Mouse (Mus musculus): ENCODE measurements at regions not wholly inside any gene's neighbourhood (a gene's known extent, or its start where the extent isn't known, plus 50 kb on each side); places are given as distances from the start of the nearest gene placed in this dataset.

GRCm38 (mm10) chrX:99299110-99299509 lies 163.2 kb downstream of the Efnb1 start:
- TF ChIP-seq POLR2A (IDR thresholded peaks at IDR 0.05; ENCODE audit: low read depth, low read length) (no peak), CTCF (IDR thresholded peaks at IDR 0.05; ENCODE audit: borderline replicate concordance, insufficient read depth, low read length) (no peak)
- no peak overlapping the region for H3K27ac ChIP-seq (ENCODE audit: insufficient read depth, low read length)
- H3K4me1 ChIP-seq (ENCODE audit: control insufficient read depth, insufficient read depth, low read length), result no peaks in the 10 kb centered on the region
- no peak overlapping the region for H3K4me3 ChIP-seq (ENCODE audit: insufficient read depth, low read length)

- no peaks in the 10 kb centered on the region; the same call in 1 of the 2 replicates for H3K4me1 ChIP-seq (ENCODE audit: control insufficient read depth, insufficient read depth, low read length)
- H3K27ac ChIP-seq (ENCODE audit: insufficient read depth, low read length), result 0 out of 2 replicates have a peak overlapping the region, but pooled peaks have one; percentile 24
- TF ChIP-seq CTCF (IDR thresholded peaks at IDR 0.05; ENCODE audit: borderline replicate concordance, insufficient read depth, low read length), result no peak
- TF ChIP-seq POLR2A (IDR thresholded peaks at IDR 0.05; ENCODE audit: low read depth, low read length), result no peak
- H3K4me3 ChIP-seq (ENCODE audit: insufficient read depth, low read length), result no peak overlapping the region
These were observed 158.8 kb downstream of the Efnb1 start for GRCm38 (mm10) chrX:99294726-99295125.

GRCm38 (mm10) chrX:99293967-99294366 lies 158.0 kb downstream of the Efnb1 start:
- TF ChIP-seq CTCF (IDR thresholded peaks at IDR 0.05; ENCODE audit: borderline replicate concordance, insufficient read depth, low read length) (no peak), POLR2A (IDR thresholded peaks at IDR 0.05; ENCODE audit: low read depth, low read length) (no peak)
- no peak overlapping the region for H3K27ac ChIP-seq (ENCODE audit: insufficient read depth, low read length)
- no peaks in the 10 kb centered on the region; the same call in 1 of the 2 replicates for H3K4me1 ChIP-seq (ENCODE audit: control insufficient read depth, insufficient read depth, low read length)
- no peak overlapping the region for H3K4me3 ChIP-seq (ENCODE audit: insufficient read depth, low read length)

GRCm38 (mm10) chrX:99292758-99293157 lies 156.8 kb downstream of the Efnb1 start:
- TF ChIP-seq POLR2A (IDR thresholded peaks at IDR 0.05; ENCODE audit: low read depth, low read length) (no peak), CTCF (IDR thresholded peaks at IDR 0.05; ENCODE audit: borderline replicate concordance, insufficient read depth, low read length) (no peak)
- no peaks in the 10 kb centered on the region; the same call in 1 of the 2 replicates for H3K4me1 ChIP-seq (ENCODE audit: control insufficient read depth, insufficient read depth, low read length)
- no peak overlapping the region for H3K27ac ChIP-seq (ENCODE audit: insufficient read depth, low read length)
- no peak overlapping the region for H3K4me3 ChIP-seq (ENCODE audit: insufficient read depth, low read length)

GRCm38 (mm10) chrX:99291965-99292364 lies 156.0 kb downstream of the Efnb1 start:
- Histone ChIP-seq H3K4me1 (ENCODE audit: control insufficient read depth, insufficient read depth, low read length) (no peaks in the 10 kb centered on the region; the same call in 1 of the 2 replicates), H3K27ac (ENCODE audit: insufficient read depth, low read length) (peak overlapping the region; percentile 19), H3K4me3 (ENCODE audit: insufficient read depth, low read length) (no peak overlapping the region)
- TF ChIP-seq CTCF (IDR thresholded peaks at IDR 0.05; ENCODE audit: borderline replicate concordance, insufficient read depth, low read length) (no peak), POLR2A (IDR thresholded peaks at IDR 0.05; ENCODE audit: low read depth, low read length) (no peak)

- TF ChIP-seq CTCF (IDR thresholded peaks at IDR 0.05; ENCODE audit: borderline replicate concordance, insufficient read depth, low read length) (no peak), POLR2A (IDR thresholded peaks at IDR 0.05; ENCODE audit: low read depth, low read length) (no peak)
- Histone ChIP-seq H3K27ac (ENCODE audit: insufficient read depth, low read length) (peak overlapping the region; percentile 19; the same call in 1 of the 2 replicates), H3K4me3 (ENCODE audit: insufficient read depth, low read length) (no peak overlapping the region), H3K4me1 (ENCODE audit: control insufficient read depth, insufficient read depth, low read length) (no peaks in the 10 kb centered on the region; the same call in 1 of the 2 replicates)
These were observed 155.6 kb downstream of the Efnb1 start for GRCm38 (mm10) chrX:99291423-99291963.

- Histone ChIP-seq H3K4me3 (ENCODE audit: insufficient read depth, low read length) (no peak overlapping the region), H3K27ac (ENCODE audit: insufficient read depth, low read length) (no peak overlapping the region), H3K4me1 (ENCODE audit: control insufficient read depth, insufficient read depth, low read length) (peaks cover 5% of the 10 kb centered on the region; the same call in 1 of the 2 replicates)
- no peak for TF ChIP-seq POLR2A (IDR thresholded peaks at IDR 0.05; ENCODE audit: low read depth, low read length)
- no peak for TF ChIP-seq CTCF (IDR thresholded peaks at IDR 0.05; ENCODE audit: borderline replicate concordance, insufficient read depth, low read length)
These were observed 152.1 kb downstream of the Efnb1 start for GRCm38 (mm10) chrX:99287988-99288387.

GRCm38 (mm10) chrX:99286876-99287275 lies 150.9 kb downstream of the Efnb1 start:
- no peak overlapping the region for H3K27ac ChIP-seq (ENCODE audit: insufficient read depth, low read length)
- H3K4me3 ChIP-seq (ENCODE audit: insufficient read depth, low read length), result no peak overlapping the region
- TF ChIP-seq CTCF (IDR thresholded peaks at IDR 0.05; ENCODE audit: borderline replicate concordance, insufficient read depth, low read length) (no peak), POLR2A (IDR thresholded peaks at IDR 0.05; ENCODE audit: low read depth, low read length) (no peak)
- peaks cover 5% of the 10 kb centered on the region; the same call in 1 of the 2 replicates for H3K4me1 ChIP-seq (ENCODE audit: control insufficient read depth, insufficient read depth, low read length)

- TF ChIP-seq POLR2A (IDR thresholded peaks at IDR 0.05; ENCODE audit: low read depth, low read length) (no peak), CTCF (IDR thresholded peaks at IDR 0.05; ENCODE audit: borderline replicate concordance, insufficient read depth, low read length) (no peak)
- Histone ChIP-seq H3K4me1 (ENCODE audit: control insufficient read depth, insufficient read depth, low read length) (peaks cover 5% of the 10 kb centered on the region; the same call in 1 of the 2 replicates), H3K4me3 (ENCODE audit: insufficient read depth, low read length) (no peak overlapping the region), H3K27ac (ENCODE audit: insufficient read depth, low read length) (peak overlapping the region; percentile 36; the same call in 1 of the 2 replicates)
These were observed 149.7 kb downstream of the Efnb1 start for GRCm38 (mm10) chrX:99285611-99286010.

GRCm38 (mm10) chrX:99280991-99281390 lies 145.1 kb downstream of the Efnb1 start:
- Histone ChIP-seq H3K27ac (ENCODE audit: insufficient read depth, low read length) (no peak overlapping the region), H3K4me3 (ENCODE audit: insufficient read depth, low read length) (no peak overlapping the region), H3K4me1 (ENCODE audit: control insufficient read depth, insufficient read depth, low read length) (peaks cover 1% of the 10 kb centered on the region; the same call in 1 of the 2 replicates)
- no peak for TF ChIP-seq CTCF (IDR thresholded peaks at IDR 0.05; ENCODE audit: borderline replicate concordance, insufficient read depth, low read length)
- TF ChIP-seq POLR2A (IDR thresholded peaks at IDR 0.05; ENCODE audit: low read depth, low read length), result no peak
